Mouse (Mus musculus): ENCODE measurements around the gene Ep300. TPM values are rescaled to one million over a fixed set of nuclear protein-coding genes. Genes with fewer than 3 reads are reported as not detected.
A peak's percentile ranks its signal among the peaks of the same experiment; 100 is the strongest.

Ep300 gene
- polyA plus RNA-seq (2016; fragmentation: Nextera tagmentation; extraction: Ambion mirVana), result 11.8 and 13.4 TPM in 2 replicates

DNA sequence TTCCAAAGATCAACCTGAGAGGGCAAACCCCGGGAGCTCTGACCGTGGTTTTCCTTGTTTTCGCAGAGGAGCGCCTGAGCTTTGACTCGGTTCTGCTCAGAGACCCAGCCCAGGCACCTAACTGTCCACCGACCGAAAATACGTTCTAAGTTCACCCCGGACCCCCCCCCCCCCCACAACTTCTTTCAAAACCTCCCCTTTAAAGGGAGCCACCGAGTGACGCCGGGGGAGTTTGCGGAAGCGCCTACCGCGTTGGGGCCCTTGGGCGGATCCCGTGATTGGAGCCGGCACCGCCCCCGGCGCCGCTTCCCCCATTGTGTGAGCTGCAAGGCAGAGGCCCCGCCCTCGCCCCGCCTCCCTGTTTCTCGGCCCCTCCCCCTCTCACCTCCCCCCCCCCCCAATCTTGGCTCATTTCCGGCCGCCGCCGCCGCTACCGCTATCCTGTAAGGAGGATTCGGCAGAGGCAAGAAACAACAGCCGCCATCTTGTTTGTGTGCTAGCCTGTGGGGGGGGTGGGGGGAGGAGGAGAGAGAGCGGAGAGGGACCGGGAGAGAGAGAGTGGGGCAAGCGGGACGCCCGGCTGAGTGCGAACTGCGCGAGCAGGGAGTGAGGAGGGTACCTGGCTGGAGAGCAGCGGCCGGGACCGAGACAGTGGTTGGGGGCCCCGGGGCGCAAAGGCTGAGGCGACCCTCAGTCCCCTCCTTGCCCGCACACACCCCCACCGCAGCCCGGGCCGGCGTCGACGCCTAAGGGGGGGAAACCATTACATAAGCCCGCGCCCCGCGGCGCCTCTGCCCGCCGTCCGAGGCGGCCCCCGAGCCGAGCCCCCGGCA, at the start of gene Ep300:
Gene Ep300, plus strand, starts transcription at position 439 of the 833 bp plus-strand sequence.
- under 1% methylated on average over 59 of the region's 68 CpGs for WGBS (ENCODE audit: insufficient replicate concordance)
- Histone ChIP-seq H3K9me3 (replicated peaks) (no peaks in the 10 kb centered on the region), H3K9ac (peak within 1 kb of the TSS; percentile 100), H3K4me3 (peak within 1 kb of the TSS; percentile 100), H3K4me2 (peak within 1 kb of the TSS; percentile 78), H3K4me1 (peaks cover 28% of the 10 kb centered on the region), H3K27ac (peak within 1 kb of the TSS; percentile 99), H3K36me3 (peaks cover 18% of the 10 kb centered on the region), H3K27me3 (replicated peaks) (no peaks in the 10 kb centered on the region)
- peak; percentile 90 for ATAC-seq

DNA sequence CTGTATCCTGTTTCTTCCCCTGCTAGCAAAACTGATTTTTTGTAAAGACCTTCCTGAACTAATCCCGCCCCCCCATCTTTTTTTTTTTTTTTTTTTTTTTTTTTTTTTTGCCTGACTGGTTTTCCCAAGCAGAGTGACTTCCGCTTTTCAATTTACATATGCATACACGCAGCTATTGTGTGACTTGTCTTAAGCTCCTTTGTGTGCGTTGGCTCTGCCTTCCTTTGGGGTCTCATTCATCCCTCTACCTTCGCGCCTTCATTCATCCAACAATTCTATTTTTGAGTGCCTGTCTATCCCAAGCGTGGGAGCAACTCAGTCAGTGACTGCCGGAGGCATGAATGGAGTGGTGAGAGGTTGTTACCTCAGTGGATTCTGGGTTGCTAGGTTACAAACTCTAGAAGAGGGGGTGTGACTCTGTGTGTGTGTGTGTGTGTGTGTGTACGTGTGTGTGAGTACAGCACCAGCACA, 49.2 kb upstream of the Ep300 start:
- H3K9me3 ChIP-seq (replicated peaks), result no peaks in the 10 kb centered on the region
- 69% methylated on average over 9 of the region's 9 CpGs for WGBS (ENCODE audit: insufficient replicate concordance)
- H3K4me2 ChIP-seq, result no peak overlapping the region
- no peaks in the 10 kb centered on the region for H3K36me3 ChIP-seq
- H3K4me1 ChIP-seq, result peaks cover 38% of the 10 kb centered on the region
- no peak overlapping the region for H3K4me3 ChIP-seq
- no peak overlapping the region for H3K9ac ChIP-seq
- no peak for ATAC-seq
- no peaks in the 10 kb centered on the region for H3K27me3 ChIP-seq (replicated peaks)
- H3K27ac ChIP-seq, result no peak overlapping the region

DNA sequence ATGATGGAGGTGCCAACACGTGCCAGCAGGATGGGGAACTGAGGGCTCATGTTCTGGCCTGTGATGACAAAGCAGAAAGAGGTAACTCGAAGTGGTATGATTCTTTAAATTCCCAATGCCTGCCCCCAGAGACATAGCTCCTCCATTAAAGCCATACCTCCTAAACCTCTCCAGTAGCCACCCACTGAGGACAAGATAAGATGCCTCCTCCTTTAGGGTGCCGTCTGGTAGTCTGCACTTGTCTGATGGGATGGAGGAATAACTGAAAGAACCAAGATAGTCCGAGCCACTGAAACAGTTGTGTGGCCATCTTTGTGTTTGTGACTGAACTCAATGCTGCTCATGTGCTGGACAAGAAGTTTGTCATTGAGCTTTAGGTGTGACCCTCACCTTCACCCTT, 47.0 kb upstream of the Ep300 start:
- 39% methylated on average over 4 of the region's 4 CpGs for WGBS (ENCODE audit: insufficient replicate concordance)
- H3K4me1 ChIP-seq, result peaks cover 26% of the 10 kb centered on the region
- H3K4me2 ChIP-seq, result no peak overlapping the region
- H3K27me3 ChIP-seq (replicated peaks), result no peaks in the 10 kb centered on the region
- no peaks in the 10 kb centered on the region for H3K9me3 ChIP-seq (replicated peaks)
- ATAC-seq, result peak; percentile 79
- no peak overlapping the region for H3K27ac ChIP-seq
- no peak overlapping the region for H3K4me3 ChIP-seq
- no peak overlapping the region for H3K9ac ChIP-seq
- no peaks in the 10 kb centered on the region for H3K36me3 ChIP-seq

DNA sequence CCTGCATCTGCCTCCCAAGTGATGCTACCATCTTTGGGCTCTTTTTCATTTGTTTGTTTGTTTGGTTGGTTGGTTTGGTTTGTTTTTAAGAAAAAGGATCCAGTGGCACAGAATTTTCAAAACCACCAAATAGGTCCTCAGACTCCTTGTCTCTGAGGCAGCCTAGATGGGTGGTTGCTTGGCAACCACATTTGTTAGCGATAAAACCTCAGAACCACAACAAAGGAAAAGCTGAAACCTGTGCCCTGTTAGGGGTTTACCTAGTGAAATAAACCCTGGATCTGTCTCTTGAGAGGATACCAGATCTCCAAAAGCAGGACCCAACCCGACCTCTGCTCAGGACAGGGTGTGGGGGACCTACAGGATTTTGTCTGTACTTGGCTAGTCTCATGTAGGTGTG, 45.6 kb upstream of the Ep300 start:
- H3K4me3 ChIP-seq, result no peak overlapping the region
- no peaks in the 10 kb centered on the region for H3K27me3 ChIP-seq (replicated peaks)
- whole genome bisulfite sequencing (ENCODE audit: insufficient replicate concordance), result 78% methylated on average over 2 of the region's 2 CpGs
- no peak for ATAC-seq
- H3K4me1 ChIP-seq, result peaks cover 17% of the 10 kb centered on the region
- no peaks in the 10 kb centered on the region for H3K36me3 ChIP-seq
- no peaks in the 10 kb centered on the region for H3K9me3 ChIP-seq (replicated peaks)
- no peak overlapping the region for H3K4me2 ChIP-seq
- H3K27ac ChIP-seq, result no peak overlapping the region
- no peak overlapping the region for H3K9ac ChIP-seq

DNA sequence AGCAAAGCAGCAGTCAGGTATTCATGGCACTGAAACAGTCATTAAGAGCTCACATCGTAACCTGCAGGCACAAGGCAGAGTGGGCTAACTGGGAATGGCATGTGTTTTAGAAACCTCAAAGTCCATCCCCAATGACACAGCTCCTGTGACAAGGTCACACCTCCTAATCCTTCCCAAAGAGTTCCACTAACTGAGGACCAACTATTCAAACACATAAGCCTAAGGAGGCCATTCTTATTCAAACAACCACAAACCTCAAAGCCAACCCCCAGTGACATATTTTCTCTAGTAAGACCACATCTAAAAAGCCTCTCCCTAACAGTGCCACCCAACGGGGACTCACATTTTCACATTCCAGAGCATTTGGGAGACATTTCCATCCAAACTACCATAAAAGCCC, 40.2 kb upstream of the Ep300 start:
- Histone ChIP-seq H3K9ac (no peak overlapping the region), H3K4me3 (no peak overlapping the region), H3K9me3 (replicated peaks) (no peaks in the 10 kb centered on the region), H3K36me3 (no peaks in the 10 kb centered on the region), H3K4me1 (no peaks in the 10 kb centered on the region; the same call in 1 of the 2 replicates), H3K27me3 (replicated peaks) (no peaks in the 10 kb centered on the region), H3K4me2 (no peak overlapping the region), H3K27ac (no peak overlapping the region)
- ATAC-seq, result no peak
- WGBS (ENCODE audit: insufficient replicate concordance), result 79% methylated on average over 2 of the region's 2 CpGs

DNA sequence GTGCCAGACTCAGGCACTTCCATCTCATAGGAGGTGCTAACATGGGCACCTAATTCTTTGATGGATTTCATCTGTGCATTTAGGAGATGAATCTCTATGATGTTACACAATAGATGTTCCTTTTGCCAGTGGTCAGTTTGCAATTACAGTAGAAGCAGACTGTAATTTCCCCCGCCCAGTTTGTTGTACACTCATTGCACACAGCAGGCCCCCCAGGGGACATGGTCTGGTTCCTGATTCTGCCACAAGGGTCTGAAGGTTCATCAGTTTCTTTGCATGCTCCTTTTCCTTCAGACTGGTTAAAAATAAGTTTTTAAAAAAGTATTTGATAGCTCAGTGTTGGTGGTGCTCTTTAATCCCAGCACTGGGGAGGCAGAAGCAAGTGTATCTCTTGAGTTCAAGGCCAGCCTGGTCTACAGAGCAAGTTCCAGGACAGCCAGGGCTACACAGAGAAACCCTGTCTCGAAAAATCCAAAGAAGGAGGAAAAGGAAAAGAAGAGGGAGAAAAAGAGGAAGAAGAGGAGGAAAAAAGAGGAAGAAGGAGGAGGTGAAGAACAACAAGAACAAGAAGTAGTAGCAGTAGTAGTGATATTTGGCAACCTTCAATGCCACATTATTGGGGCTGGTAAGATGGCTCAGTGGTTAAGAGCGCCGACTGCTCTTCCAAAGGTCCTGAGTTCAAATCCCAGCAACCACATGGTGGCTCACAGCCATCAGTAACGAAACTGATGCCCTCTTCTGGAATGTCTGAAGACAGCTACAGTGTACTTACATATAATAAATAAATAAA, 39.6 kb upstream of the Ep300 start:
- Histone ChIP-seq H3K4me2 (no peak overlapping the region), H3K27me3 (replicated peaks) (no peaks in the 10 kb centered on the region), H3K27ac (no peak overlapping the region), H3K36me3 (no peaks in the 10 kb centered on the region), H3K4me1 (no peaks in the 10 kb centered on the region; the same call in 1 of the 2 replicates), H3K4me3 (no peak overlapping the region), H3K9me3 (replicated peaks) (no peaks in the 10 kb centered on the region), H3K9ac (no peak overlapping the region)
- WGBS (ENCODE audit: insufficient replicate concordance), result 58% methylated on average over 5 of the region's 5 CpGs
- no peak for ATAC-seq

DNA sequence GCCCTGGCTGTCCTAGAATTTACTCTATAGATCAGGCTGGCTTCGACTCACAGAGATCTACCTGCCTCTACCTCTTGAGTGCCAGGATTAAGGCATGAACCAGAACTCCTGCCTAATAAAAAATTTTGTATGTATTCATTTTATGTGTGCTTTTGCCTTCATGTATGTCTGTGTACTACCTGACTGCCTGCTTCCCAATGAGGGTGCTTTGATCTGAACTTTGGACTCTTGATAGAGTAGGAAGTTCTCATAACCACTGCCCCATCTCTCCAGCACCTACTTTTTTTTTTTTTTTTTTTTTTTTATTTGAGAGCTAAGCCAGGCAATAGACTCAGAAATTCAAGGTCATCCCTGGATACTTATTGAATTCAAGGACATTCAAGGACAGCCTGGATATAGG, 31.7 kb upstream of the Ep300 start:
- H3K4me3 ChIP-seq, result no peak overlapping the region
- 68% methylated on average over 1 of the region's 1 CpGs for WGBS (ENCODE audit: insufficient replicate concordance)
- no peak overlapping the region for H3K9ac ChIP-seq

DNA sequence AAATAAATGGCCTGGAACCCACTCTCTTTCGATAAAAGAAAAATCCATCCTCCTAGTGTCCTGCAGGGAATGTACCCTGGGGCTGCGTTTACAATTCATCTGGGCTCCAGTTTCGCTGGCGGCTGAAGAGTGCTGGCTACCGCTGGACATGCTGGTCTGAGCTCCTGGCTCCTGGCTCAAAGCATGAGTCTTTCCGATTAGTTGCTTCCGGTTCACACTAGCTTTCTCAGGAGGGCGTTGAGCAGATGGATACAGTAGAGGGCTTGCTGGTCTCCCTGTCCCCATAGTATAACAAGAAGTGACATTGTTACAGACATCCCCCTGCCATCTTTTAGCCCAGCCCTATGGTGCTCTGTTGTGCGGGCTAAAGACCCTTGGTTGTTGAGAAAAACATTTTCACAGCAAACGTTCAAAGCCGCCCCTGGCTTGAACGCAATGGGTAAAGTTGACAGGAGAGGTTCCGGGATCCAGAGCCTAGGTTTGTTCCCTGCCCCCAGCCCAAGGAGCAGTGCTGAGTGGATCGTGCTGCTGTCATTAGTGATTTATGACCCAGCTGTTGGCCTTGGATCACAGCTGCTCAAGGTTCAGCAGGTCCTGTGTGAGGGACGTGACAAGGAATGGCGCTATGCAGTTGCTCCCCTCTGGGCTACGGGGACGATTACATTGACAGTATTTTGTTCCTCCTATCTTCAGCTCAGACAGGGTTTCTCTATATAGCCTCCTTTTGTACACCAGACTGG, 30.4 kb upstream of the Ep300 start:
- ATAC-seq, result no peak
- peaks cover 7% of the 10 kb centered on the region; the same call in 1 of the 2 replicates for H3K4me1 ChIP-seq
- H3K4me2 ChIP-seq, result no peak overlapping the region

More for the DNA sequence above, 31.7 kb upstream of the Ep300 start:
- Histone ChIP-seq H3K27me3 (replicated peaks) (no peaks in the 10 kb centered on the region), H3K9me3 (replicated peaks) (no peaks in the 10 kb centered on the region), H3K27ac (no peak overlapping the region), H3K4me2 (no peak overlapping the region), H3K36me3 (no peaks in the 10 kb centered on the region), H3K4me1 (peaks cover 7% of the 10 kb centered on the region; the same call in 1 of the 2 replicates)
- no peak for ATAC-seq

DNA sequence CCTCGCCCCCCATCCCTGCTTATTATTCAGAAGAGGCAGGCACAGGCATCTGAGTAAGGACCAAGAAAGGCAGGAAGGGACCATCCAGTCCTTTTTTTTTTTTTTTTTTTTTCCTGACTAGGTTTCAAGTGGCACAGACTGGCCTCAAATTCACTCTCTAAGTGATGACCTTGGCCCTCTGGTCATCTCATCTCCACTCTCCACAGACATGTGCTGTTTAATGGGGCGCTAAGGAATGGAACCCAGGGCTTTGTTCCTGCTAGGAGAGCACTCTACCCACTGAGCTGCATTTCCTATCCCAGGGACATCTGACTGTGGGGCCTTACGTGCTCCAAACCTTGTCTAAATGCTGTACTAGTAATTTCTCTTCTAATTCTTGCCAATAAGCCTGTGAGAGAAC, 29.2 kb upstream of the Ep300 start:
- Histone ChIP-seq H3K9ac (no peak overlapping the region), H3K4me1 (peaks cover 7% of the 10 kb centered on the region; the same call in 1 of the 2 replicates), H3K4me3 (no peak overlapping the region), H3K4me2 (no peak overlapping the region), H3K9me3 (replicated peaks) (no peaks in the 10 kb centered on the region), H3K36me3 (no peaks in the 10 kb centered on the region), H3K27ac (no peak overlapping the region), H3K27me3 (replicated peaks) (no peaks in the 10 kb centered on the region)
- 71% methylated on average over 3 of the region's 3 CpGs for WGBS (ENCODE audit: insufficient replicate concordance)
- ATAC-seq, result no peak

More for the DNA sequence above, 30.4 kb upstream of the Ep300 start:
- Histone ChIP-seq H3K9ac (no peak overlapping the region), H3K4me3 (no peak overlapping the region), H3K27ac (no peak overlapping the region), H3K27me3 (replicated peaks) (no peaks in the 10 kb centered on the region), H3K36me3 (no peaks in the 10 kb centered on the region), H3K9me3 (replicated peaks) (no peaks in the 10 kb centered on the region)
- 66% methylated on average over 18 of the region's 18 CpGs for WGBS (ENCODE audit: insufficient replicate concordance)

DNA sequence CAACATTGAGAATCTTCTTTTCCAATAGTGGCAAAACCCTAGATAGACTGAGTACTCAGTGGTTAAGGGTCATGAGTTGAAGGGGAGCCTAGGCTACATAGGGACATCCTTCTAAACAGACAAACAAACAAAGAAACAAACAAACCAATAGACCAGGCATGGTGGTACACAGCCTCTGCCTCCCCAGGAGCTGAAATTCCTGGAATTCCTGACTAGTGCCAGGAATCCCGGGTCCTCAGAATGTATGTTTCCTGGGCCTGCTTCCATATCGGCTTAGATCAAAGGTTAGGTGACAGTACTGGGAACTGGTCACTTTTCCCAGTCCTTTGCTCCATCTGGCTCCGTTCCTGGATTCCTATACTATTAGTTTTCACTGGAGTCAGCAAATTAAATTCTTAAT, 23.6 kb upstream of the Ep300 start:
- H3K9ac ChIP-seq, result no peak overlapping the region
- no peak overlapping the region for H3K4me3 ChIP-seq
- no peaks in the 10 kb centered on the region for H3K9me3 ChIP-seq (replicated peaks)
- H3K27ac ChIP-seq, result no peak overlapping the region
- H3K36me3 ChIP-seq, result no peaks in the 10 kb centered on the region
- no peak overlapping the region for H3K4me2 ChIP-seq
- 41% methylated on average over 3 of the region's 3 CpGs for WGBS (ENCODE audit: insufficient replicate concordance)
- ATAC-seq, result no peak
- peaks cover 4% of the 10 kb centered on the region; the same call in 1 of the 2 replicates for H3K27me3 ChIP-seq (replicated peaks)
- H3K4me1 ChIP-seq, result peaks cover 2% of the 10 kb centered on the region; the same call in 1 of the 2 replicates

DNA sequence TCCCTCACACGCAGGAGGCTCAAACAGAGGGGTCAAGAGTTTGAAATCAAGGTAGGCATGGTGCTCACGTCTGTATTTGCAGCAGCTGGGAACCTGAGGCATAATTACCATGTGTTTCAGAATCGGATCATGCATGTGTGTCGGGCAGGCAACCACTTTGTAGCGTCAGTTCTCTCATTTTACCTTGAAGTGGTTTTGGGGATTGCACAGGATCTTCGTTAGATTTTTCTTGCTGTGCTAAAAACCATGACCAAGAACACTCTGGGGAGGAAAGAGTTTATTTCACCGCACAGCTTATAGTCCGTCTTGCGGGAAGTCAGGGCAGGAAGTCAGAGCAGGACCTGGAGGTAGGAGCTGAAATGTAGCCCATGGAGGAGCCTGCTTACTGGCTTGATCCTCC, 23.2 kb upstream of the Ep300 start:
- no peaks in the 10 kb centered on the region for H3K36me3 ChIP-seq
- no peak for ATAC-seq
- WGBS (ENCODE audit: insufficient replicate concordance), result 66% methylated on average over 9 of the region's 9 CpGs
- no peak overlapping the region for H3K4me2 ChIP-seq
- H3K27me3 ChIP-seq (replicated peaks), result peaks cover 4% of the 10 kb centered on the region; the same call in 1 of the 2 replicates
- H3K4me1 ChIP-seq, result no peaks in the 10 kb centered on the region
- no peaks in the 10 kb centered on the region for H3K9me3 ChIP-seq (replicated peaks)
- no peak overlapping the region for H3K9ac ChIP-seq
- no peak overlapping the region for H3K4me3 ChIP-seq
- no peak overlapping the region for H3K27ac ChIP-seq

Measured in liver, embryonic 12.5 days (tissue).